Mouse (Mus musculus): ENCODE results near the gene Ube2l6.

- TF ChIP-seq POLR2A (IDR thresholded peaks at IDR 0.05; ENCODE audit: low read depth, low read length), result no peak
- no peak for TF ChIP-seq CTCF (conservative IDR thresholded peaks at IDR 0.05; ENCODE audit: insufficient read depth, insufficient read length, low read depth, low read length)
These were observed 23.0 kb upstream of the Ube2l6 start for GRCm38 (mm10) chr2:84775665-84776064.

All from kidney, adult 2 months (tissue).